Mouse (Mus musculus) embryonic fibroblast, embryonic 13.5 days (primary cell): ENCODE data around the gene Ciao2a.

Experiments used
- CTCF ChIP-seq: IDR thresholded peaks from 2 replicates; pipeline ENCODE4 v1.5.1; 2011; ENCODE audit warnings: mild to moderate bottlenecking, control low read depth, low read length, moderate library complexity, borderline replicate concordance; ENCODE audit not compliant: insufficient read depth
- POLR2A ChIP-seq: IDR thresholded peaks from 2 replicates; pipeline ENCODE4 v1.6.1; 2011; ENCODE audit warnings: low read depth, mild to moderate bottlenecking, control low read depth, low read length, moderate library complexity

DNA sequence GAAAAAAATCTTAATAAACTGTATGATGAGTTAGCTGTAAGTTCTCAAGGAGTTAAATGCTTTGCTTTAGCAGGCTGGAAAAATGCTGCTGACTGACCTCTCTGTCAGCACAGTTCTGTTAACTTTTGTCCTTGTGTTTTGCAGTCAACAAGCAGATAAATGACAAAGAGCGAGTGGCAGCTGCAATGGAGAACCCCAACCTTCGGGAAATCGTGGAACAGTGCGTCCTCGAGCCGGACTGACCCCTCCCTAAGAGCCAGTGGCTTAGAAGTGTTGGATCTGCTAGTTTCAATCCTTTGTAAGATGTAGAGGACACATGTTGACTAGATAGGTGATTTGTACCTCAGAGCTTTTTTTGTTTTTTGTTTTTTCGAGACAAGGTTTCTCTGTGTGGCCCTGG lies 11.8 kb downstream of the Ciao2a start:
- TF ChIP-seq CTCF (no peak), POLR2A (no peak)
